Mouse (Mus musculus) gastrocnemius, adult 2 months (tissue): ENCODE data around the gene Cdk5r2. TPM values are rescaled to one million over a fixed set of nuclear protein-coding genes. Genes with fewer than 3 reads are reported as not detected.
A peak's percentile ranks its signal among the peaks of the same experiment; 100 is the strongest.

ENCODE experiments used
- DNase-seq: peaks from one replicate; pipeline ENCODE4 v3.0.0; 2022
- H3K27ac ChIP-seq: fragments of 200-600 bp; 2 replicates; pipeline ENCODE4 v1.8.1; 2022; ENCODE audit warnings: mild to moderate bottlenecking
- H3K4me3 ChIP-seq: fragments of 200-600 bp; 2 replicates; pipeline ENCODE4 v1.8.1; 2022; ENCODE audit warnings: mild to moderate bottlenecking, moderate library complexity
- CTCF ChIP-seq: fragments of 200-600 bp; IDR thresholded peaks from 2 replicates; pipeline ENCODE4 v1.8.1; 2022; ENCODE audit warnings: antibody characterized with exemption, mild to moderate bottlenecking, moderate library complexity
- intact Hi-C: fragments of 180-260 bp; cut with DNase I; formaldehyde crosslinking; loops from one replicate; pipeline ENCODE4 v1.15.1; 2025
- total RNA-seq, 2 experiments: library from RNA; stranded (reverse); gene quantifications; 2 replicates each; pipeline ENCODE4 v1.2.3; 2021

The Cdk5r2 gene
- total RNA-seq, 2 experiments from 2014 or later = not detected

DNA sequence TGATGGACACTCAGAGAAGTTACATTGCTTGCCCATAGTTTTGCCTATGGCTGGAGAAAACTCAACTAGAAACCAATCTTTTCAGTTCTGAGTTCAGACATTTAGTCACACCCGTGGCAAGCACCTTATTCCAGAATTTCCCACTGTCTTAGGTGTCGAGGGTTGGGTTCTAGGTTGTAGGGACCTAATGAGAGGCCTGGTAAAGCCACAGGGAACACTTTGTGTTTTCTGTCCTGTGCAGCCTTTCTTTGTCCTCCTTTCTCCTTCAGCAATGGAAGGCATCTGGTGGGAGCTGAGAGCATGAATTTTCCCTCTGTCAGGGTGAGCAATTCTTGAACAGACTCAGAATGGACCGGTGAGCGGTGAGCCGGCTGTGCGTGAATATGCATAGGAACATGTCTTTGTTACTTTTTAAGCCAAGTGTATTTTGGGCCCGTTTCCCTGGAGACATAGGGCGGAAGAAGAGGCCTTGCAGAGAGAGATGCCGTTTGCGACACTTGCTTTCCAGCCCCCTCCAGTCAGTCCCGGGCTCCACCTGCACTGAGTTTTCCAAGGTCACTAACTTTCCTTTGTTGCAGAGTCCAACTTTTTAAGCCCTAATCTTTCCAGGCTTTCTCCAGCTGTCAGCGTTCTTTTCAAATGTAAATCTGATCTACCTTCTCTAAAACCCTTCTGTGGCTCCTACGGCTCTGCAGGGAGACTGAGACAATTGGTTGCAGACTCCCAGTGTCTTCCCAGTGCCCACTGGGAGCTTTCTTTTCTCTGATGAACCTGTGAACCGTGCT is 30.0 kb upstream of the Cdk5r2 start:
- H3K4me3 ChIP-seq = no peak overlapping the region
- intact Hi-C loops = no loop called here

GRCm38 (mm10) chr1:74830061-74830460 is 24.7 kb upstream of the Cdk5r2 start:
- DNase-seq = no peak
- Histone ChIP-seq H3K27ac (no peak overlapping the region), H3K4me3 (no peak overlapping the region)
- intact Hi-C loops = no loop called here
- no peak for TF ChIP-seq CTCF

More for the DNA sequence above, 30.0 kb upstream of the Cdk5r2 start:
- no peak overlapping the region for H3K27ac ChIP-seq
- no peak for TF ChIP-seq CTCF
- no peak for DNase-seq

- intact Hi-C loops = no loop called here
- H3K27ac ChIP-seq = no peak overlapping the region
- DNase-seq = no peak
- no peak overlapping the region for H3K4me3 ChIP-seq
- TF ChIP-seq CTCF = no peak
Observed at GRCm38 (mm10) chr1:74833255-74833654, 21.5 kb upstream of the Cdk5r2 start.

DNA sequence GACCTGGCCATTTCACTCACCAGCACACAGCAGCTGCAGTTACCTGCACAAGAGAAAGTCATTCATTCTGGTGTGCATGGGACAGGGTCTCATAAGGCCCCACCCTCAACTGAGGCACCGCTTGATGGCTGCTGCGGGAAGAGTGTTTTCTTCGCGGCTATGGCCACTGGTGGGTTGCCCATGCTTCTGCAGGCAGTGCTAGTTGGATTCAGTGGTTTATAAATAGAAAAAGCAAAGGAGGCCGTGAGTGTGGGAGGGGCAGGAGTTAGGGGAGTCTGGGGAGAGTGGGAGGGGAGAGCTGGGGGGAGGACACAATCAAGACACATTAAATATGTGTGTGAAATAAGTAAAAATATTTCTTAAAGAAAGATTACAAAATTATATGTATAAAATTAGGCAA is 11.6 kb upstream of the Cdk5r2 start:
- intact Hi-C loops = no loop called here
- no peak for TF ChIP-seq CTCF
- no peak for DNase-seq
- no peak overlapping the region for H3K27ac ChIP-seq
- no peak overlapping the region for H3K4me3 ChIP-seq

DNA sequence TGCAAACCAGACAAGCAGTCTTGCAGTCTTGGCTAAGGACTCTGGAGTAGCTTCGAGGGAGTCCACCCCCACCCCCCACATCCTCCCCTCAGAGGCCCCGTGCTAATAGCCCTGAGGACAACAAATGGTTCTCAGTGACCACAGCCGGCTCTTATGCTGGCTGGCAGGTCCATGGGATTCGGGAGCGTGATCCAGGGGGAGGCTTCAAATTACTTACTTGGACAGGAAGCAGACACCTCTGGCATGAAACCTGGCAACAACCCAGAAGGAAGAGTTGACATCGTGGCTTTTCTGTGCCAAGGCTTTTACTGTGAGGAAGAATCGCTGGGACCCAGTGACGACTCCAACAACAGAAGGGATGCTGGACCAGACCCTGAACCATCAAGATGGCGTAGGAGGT is 8.4 kb upstream of the Cdk5r2 start:
- intact Hi-C loops = no loop called here

DNA sequence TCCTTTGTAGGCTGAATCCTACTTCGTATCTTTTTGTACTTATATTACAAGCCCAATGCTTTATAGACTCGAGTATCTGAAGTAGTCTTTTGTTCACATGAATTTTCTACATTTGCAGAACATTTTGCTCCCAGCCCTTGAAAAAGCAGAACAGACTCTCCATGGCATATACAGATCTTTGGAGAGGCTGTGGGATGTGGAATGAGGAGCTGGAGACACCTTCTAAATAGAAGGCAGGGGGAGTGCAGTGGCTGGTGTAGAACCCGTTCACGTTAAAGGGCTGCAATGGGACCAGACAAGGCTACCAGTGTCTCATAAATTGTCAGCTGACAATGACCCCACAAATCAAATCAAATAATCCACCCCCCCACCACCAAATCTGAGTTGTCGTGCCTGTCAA is 5.8 kb upstream of the Cdk5r2 start:
- no peak overlapping the region for H3K4me3 ChIP-seq
- no peak for TF ChIP-seq CTCF
- DNase-seq = no peak
- no peak overlapping the region for H3K27ac ChIP-seq
- intact Hi-C loops = no loop called here

More for the DNA sequence above, 8.4 kb upstream of the Cdk5r2 start:
- no peak for DNase-seq
- TF ChIP-seq CTCF = no peak
- Histone ChIP-seq H3K27ac (no peak overlapping the region), H3K4me3 (no peak overlapping the region)

DNA sequence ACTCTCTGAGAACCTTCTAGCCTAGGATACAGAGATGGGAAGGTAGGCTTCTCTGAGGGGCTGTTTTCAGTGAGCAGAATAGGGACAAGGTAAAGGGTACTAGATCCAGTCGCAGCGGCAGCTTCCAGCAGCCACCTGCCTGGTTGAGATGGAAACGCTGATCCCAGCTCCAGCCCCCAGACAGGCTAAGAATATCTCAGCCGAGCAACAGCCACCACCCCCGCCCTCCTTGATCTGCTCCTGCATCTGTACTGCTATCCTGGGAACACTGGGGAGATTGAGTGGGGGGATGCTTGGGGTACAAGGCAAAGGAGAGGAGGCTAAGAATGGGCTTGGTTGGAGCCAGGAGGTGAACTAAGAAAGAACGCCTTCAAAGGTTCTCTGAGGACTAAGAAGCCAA is 4.5 kb upstream of the Cdk5r2 start:
- no peak for DNase-seq
- intact Hi-C loops = no loop called here
- no peak for TF ChIP-seq CTCF
- Histone ChIP-seq H3K27ac (no peak overlapping the region), H3K4me3 (no peak overlapping the region)

DNA sequence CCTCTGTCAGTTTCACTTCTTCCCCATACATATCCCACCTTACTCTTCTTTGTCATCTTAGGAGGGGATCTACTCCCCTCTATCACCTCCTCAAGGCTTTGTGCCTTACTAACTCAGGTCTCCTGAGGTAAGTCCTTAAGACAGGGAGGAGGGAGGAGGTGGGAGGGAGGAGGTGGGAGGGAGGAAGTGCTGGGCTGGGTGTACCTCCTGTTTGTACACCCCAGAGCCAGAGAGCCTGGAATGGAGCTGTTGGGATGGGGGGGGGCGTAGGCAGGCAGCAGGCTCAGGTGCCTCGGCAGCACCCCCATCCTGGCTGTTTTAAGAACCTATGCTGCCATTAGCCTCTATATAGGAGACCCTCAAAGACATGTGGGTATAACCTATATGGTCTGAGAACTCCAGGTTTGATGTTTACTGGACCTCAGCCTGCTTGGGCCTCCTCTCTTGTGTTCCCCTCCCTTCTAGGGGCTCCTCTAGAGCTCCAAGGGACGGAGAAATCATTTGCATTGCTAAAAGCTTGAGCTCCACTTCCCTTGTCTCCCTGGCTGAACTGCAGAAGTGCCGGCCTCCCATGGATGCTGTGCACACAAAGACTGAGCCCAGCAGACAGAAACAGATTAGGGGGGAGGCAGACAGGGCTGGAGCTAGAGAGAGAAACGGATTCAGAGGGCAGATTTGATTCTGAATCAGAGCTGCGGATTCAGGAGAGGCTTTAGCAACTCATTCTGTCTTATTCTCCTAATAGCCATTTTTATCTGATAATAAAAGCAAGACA is 3.5 kb upstream of the Cdk5r2 start:
- intact Hi-C loops = no loop called here
- TF ChIP-seq CTCF = no peak
- DNase-seq = no peak
- Histone ChIP-seq H3K27ac (no peak overlapping the region), H3K4me3 (no peak overlapping the region)

- intact Hi-C loops = no loop called here
- DNase-seq = no peak
- no peak for TF ChIP-seq CTCF
- H3K4me3 ChIP-seq = peak overlapping the region; percentile 71
- H3K27ac ChIP-seq = no peak overlapping the region
Observed at GRCm38 (mm10) chr1:74855156-74855555, 422 bp downstream of the Cdk5r2 start.

GRCm38 (mm10) chr1:74855651-74856438 is 1.1 kb downstream of the Cdk5r2 start:
- no peak for TF ChIP-seq CTCF
- no peak for DNase-seq
- Histone ChIP-seq H3K27ac (no peak overlapping the region), H3K4me3 (peak overlapping the region; percentile 71)
- intact Hi-C loops = no loop called here

DNA sequence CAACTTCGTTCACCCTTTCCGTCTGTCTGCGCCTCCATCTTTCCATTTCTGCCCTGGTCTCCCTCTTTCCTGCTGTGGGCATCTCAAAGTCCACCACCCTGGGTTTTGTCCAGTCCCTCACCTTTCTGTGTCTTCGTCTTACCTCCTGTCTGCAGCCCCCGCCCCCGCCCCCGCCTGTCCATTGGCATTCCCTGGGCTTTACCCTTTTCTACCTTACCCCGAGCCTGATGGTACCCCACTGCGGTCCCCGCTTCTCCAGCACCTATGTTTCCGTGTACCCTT is 1.6 kb downstream of the Cdk5r2 start:
- no peak overlapping the region for H3K4me3 ChIP-seq
- no peak for DNase-seq
- TF ChIP-seq CTCF = no peak
- H3K27ac ChIP-seq = no peak overlapping the region
- intact Hi-C loops = no loop called here

DNA sequence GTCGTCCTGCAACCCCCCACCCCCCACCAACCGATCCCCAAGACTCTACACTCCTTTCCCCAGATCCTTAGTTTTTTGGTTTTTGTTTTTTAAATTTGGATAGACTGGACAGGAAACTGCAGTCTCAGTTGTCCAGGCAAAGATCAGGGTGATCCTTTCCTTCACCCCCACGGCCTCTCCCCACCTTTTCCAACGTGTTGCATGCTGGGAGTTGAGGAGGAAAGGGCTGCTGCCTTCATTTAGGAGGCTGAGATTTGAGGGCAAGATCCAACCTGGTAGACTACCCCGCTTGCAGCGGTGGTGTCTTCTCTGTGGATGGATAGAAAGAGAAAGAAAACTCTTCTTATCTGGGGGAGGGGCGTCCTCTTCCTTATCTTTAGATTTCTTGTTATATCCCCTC is 2.1 kb downstream of the Cdk5r2 start:
- Histone ChIP-seq H3K4me3 (no peak overlapping the region), H3K27ac (no peak overlapping the region)
- no peak for DNase-seq
- TF ChIP-seq CTCF = no peak
- intact Hi-C loops = no loop called here

GRCm38 (mm10) chr1:74857201-74857600 is 2.5 kb downstream of the Cdk5r2 start:
- Histone ChIP-seq H3K27ac (no peak overlapping the region), H3K4me3 (no peak overlapping the region)
- no peak for TF ChIP-seq CTCF
- intact Hi-C loops = no loop called here
- no peak for DNase-seq
